Mouse (Mus musculus): Measurements from ENCODE around the gene Odf4. TPM values are rescaled to one million over a fixed set of nuclear protein-coding genes. Genes with fewer than 3 reads are reported as not detected.

The Odf4 gene
- total and polyA plus RNA-seq, 2 experiments from 2014 or later, result 1.5 to 2.2 TPM

DNA sequence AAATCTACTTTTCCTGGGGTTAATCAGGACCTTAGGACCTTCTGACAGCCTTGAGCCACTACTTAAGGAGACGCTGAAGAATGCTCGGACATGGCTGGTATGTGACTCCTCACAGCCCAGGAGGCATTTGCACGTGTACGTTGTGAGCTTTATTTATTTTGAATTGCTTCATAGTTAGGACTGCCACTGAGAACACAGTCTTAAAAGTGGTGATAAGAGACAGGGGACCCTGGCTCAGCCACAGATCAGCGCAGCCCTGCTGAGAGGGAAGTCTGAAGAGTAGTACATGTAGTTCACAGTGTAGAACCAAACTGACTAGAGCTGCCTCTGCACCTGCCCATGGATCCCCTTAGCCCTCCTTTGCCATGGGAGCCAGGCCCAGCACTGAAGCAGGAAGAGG, 35.1 kb downstream of the Odf4 start:
- Histone ChIP-seq H3K27ac (ENCODE audit: low read depth, low read length) (no peak overlapping the region), H3K4me1 (ENCODE audit: insufficient read depth, low read length) (no peaks in the 10 kb centered on the region), H3K4me2 (ENCODE audit: low read depth, low read length, poor library complexity, severe bottlenecking) (no peak overlapping the region), H3K27me3 (ENCODE audit: insufficient read depth, low read length) (no peaks in the 10 kb centered on the region), H3K9ac (replicated peaks; ENCODE audit: low read length, poor library complexity, severe bottlenecking) (no peak overlapping the region), H3K36me3 (ENCODE audit: insufficient read depth, low read length) (no peaks in the 10 kb centered on the region), H3K4me3 (ENCODE audit: low read depth, low read length) (no peak overlapping the region), H3K9me3 (ENCODE audit: low read length) (no peaks in the 10 kb centered on the region)
- DNase-seq (ENCODE audit: low spot score) (no peak), ATAC-seq (ENCODE audit: low FRiP score) (no peak)
- TF ChIP-seq CTCF (IDR thresholded peaks at IDR 0.05), result no peak
- 80% methylated on average over 5 of the region's 5 CpGs for WGBS

DNA sequence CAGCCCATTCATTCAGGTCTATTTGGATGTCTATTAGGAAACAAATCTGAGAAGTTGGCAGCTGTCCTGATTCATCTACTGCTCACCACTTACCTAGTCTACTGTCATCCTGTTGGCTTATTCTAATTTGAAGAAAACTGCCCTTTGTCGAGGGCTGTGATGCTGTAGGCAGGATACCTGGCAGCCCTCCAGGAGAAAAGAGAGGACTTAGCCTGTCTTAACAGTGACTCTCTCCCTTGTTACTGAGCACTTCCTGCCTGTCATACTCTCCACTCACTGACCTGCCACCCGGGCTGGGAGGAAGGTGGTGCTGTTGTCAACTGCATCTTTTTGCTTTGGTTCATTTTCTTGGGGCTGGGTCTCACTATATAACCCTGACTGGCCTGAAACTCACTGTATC, 36.3 kb downstream of the Odf4 start:
- no peaks in the 10 kb centered on the region for H3K36me3 ChIP-seq (ENCODE audit: insufficient read depth, low read length)
- no peak for TF ChIP-seq CTCF (IDR thresholded peaks at IDR 0.05)
- H3K4me2 ChIP-seq (ENCODE audit: low read depth, low read length, poor library complexity, severe bottlenecking), result no peak overlapping the region
- H3K9me3 ChIP-seq (ENCODE audit: low read length), result no peaks in the 10 kb centered on the region
- no peak overlapping the region for H3K9ac ChIP-seq (replicated peaks; ENCODE audit: low read length, poor library complexity, severe bottlenecking)
- DNase-seq (ENCODE audit: low spot score), result no peak
- H3K4me3 ChIP-seq (ENCODE audit: low read depth, low read length), result no peak overlapping the region
- H3K4me1 ChIP-seq (ENCODE audit: insufficient read depth, low read length), result no peaks in the 10 kb centered on the region
- no peak for ATAC-seq (ENCODE audit: low FRiP score)
- no peak overlapping the region for H3K27ac ChIP-seq (ENCODE audit: low read depth, low read length)
- H3K27me3 ChIP-seq (ENCODE audit: insufficient read depth, low read length), result no peaks in the 10 kb centered on the region
- 49% methylated on average over 2 of the region's 2 CpGs for WGBS

DNA sequence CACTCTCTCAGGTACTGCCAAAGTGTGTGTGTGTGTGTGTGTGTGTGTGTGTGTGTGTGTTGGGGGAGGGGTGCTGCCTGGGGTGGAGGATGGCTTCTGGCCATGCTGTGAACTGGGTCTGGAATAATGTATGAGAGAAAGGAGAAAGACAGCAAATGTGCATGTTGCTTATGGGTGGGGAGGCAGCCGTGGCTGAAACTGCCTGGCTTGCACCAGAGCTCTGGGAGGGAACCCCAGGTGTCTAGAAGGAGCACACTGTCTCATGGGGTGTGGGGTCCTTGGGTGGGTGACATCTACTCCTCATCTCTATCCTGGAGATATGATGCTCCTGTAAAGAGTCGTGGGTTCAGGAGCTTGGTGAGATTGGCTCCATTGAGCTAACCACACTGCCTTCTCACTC, 38.2 kb downstream of the Odf4 start:
- Histone ChIP-seq H3K9me3 (ENCODE audit: low read length) (no peaks in the 10 kb centered on the region), H3K36me3 (ENCODE audit: insufficient read depth, low read length) (no peaks in the 10 kb centered on the region), H3K4me1 (ENCODE audit: insufficient read depth, low read length) (no peaks in the 10 kb centered on the region), H3K27me3 (ENCODE audit: insufficient read depth, low read length) (no peaks in the 10 kb centered on the region), H3K27ac (ENCODE audit: low read depth, low read length) (no peak overlapping the region), H3K9ac (replicated peaks; ENCODE audit: low read length, poor library complexity, severe bottlenecking) (no peak overlapping the region), H3K4me3 (ENCODE audit: low read depth, low read length) (no peak overlapping the region), H3K4me2 (ENCODE audit: low read depth, low read length, poor library complexity, severe bottlenecking) (no peak overlapping the region)
- no peak for DNase-seq (ENCODE audit: low spot score)
- TF ChIP-seq CTCF (IDR thresholded peaks at IDR 0.05), result no peak
- 81% methylated on average over 2 of the region's 2 CpGs for WGBS
- ATAC-seq (ENCODE audit: low FRiP score), result no peak

DNA sequence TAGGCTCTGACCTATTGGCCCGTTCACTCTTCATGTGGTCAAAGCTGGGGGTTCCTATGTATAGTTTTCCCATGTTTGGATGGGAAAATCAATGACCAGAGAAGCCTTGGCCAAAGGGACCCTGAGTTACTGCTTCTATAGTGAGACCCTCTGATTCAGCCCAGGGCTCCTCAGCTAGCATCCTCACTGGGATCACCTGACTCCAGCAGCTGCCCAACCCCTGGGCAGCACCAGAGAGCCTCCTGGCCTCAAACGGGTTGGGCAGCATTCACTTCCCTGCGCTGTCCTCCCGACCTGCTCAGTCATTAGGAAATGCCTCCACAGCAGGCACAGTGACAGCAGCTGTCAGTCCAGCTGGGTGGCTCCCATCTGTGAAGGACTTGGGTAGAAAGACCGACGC, 38.6 kb downstream of the Odf4 start, which contains the start of gene Rnf222:
Gene Rnf222 (plus strand): TSS at position 301 of the 400 bp plus-strand sequence.
- Histone ChIP-seq H3K27ac (ENCODE audit: low read depth, low read length) (no peak within 1 kb of the TSS), H3K27me3 (ENCODE audit: insufficient read depth, low read length) (no peaks in the 10 kb centered on the region), H3K4me1 (ENCODE audit: insufficient read depth, low read length) (no peaks in the 10 kb centered on the region), H3K9me3 (ENCODE audit: low read length) (no peaks in the 10 kb centered on the region), H3K9ac (replicated peaks; ENCODE audit: low read length, poor library complexity, severe bottlenecking) (no peak within 1 kb of the TSS), H3K4me3 (ENCODE audit: low read depth, low read length) (no peak within 1 kb of the TSS), H3K36me3 (ENCODE audit: insufficient read depth, low read length) (no peaks in the 10 kb centered on the region), H3K4me2 (ENCODE audit: low read depth, low read length, poor library complexity, severe bottlenecking) (no peak within 1 kb of the TSS)
- no peak for DNase-seq (ENCODE audit: low spot score)
- no peak for TF ChIP-seq CTCF (IDR thresholded peaks at IDR 0.05)
- 32% methylated on average over 6 of the region's 6 CpGs for WGBS
- ATAC-seq (ENCODE audit: low FRiP score), result no peak

DNA sequence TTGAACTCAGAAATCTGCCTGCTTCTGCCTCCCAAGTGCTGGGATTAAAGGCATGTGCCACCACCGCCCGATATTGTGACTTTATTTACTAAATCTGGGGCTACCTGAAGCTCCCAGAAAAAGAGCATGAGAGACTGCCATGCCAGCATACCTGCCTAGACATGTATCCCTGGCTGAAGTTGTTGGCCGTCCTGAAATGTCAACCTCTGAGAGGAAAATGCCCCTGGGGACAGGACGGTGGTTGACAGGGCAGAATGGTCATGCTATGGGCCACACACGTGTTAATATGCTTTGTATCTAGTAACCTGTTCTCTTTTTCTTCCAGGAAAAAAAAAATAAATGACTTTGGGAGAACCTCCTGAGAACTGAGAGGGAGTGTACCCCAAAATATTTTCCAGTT, 40.8 kb downstream of the Odf4 start:
- H3K4me1 ChIP-seq (ENCODE audit: insufficient read depth, low read length), result no peaks in the 10 kb centered on the region
- no peak overlapping the region for H3K9ac ChIP-seq (replicated peaks; ENCODE audit: low read length, poor library complexity, severe bottlenecking)
- DNase-seq (ENCODE audit: low spot score) (no peak), ATAC-seq (ENCODE audit: low FRiP score) (no peak)
- H3K27me3 ChIP-seq (ENCODE audit: insufficient read depth, low read length), result no peaks in the 10 kb centered on the region
- no peak overlapping the region for H3K4me3 ChIP-seq (ENCODE audit: low read depth, low read length)
- H3K36me3 ChIP-seq (ENCODE audit: insufficient read depth, low read length), result no peaks in the 10 kb centered on the region
- no peak for TF ChIP-seq CTCF (IDR thresholded peaks at IDR 0.05)
- no peaks in the 10 kb centered on the region for H3K9me3 ChIP-seq (ENCODE audit: low read length)
- H3K4me2 ChIP-seq (ENCODE audit: low read depth, low read length, poor library complexity, severe bottlenecking), result no peak overlapping the region
- H3K27ac ChIP-seq (ENCODE audit: low read depth, low read length), result no peak overlapping the region
- 85% methylated on average over 5 of the region's 5 CpGs for WGBS

DNA sequence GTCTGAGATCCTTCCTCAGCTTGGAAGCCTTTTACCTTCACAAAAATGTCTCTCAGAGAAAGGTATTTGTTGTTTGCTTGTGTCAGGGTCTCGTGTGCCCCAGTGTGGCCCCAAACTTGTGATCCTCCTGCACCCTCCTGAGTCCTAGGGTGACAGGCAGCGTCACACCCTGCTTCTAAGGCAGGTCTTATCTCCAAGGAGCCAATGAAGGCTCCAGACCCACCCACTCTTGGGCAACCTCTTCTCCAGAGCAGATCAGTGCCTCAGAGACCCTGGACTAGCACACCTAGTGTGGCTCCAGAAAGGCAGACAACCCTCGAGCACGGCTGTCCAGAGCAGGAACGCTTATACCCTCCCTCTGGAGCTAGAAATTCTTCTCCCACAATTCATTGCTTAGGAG, 42.5 kb downstream of the Odf4 start:
- Histone ChIP-seq H3K4me3 (ENCODE audit: low read depth, low read length) (no peak overlapping the region), H3K4me2 (ENCODE audit: low read depth, low read length, poor library complexity, severe bottlenecking) (no peak overlapping the region), H3K36me3 (ENCODE audit: insufficient read depth, low read length) (no peaks in the 10 kb centered on the region), H3K27ac (ENCODE audit: low read depth, low read length) (no peak overlapping the region), H3K9ac (replicated peaks; ENCODE audit: low read length, poor library complexity, severe bottlenecking) (no peak overlapping the region), H3K27me3 (ENCODE audit: insufficient read depth, low read length) (no peaks in the 10 kb centered on the region), H3K9me3 (ENCODE audit: low read length) (no peaks in the 10 kb centered on the region), H3K4me1 (ENCODE audit: insufficient read depth, low read length) (no peaks in the 10 kb centered on the region)
- TF ChIP-seq CTCF (IDR thresholded peaks at IDR 0.05), result no peak
- no peak for ATAC-seq (ENCODE audit: low FRiP score)
- no peak for DNase-seq (ENCODE audit: low spot score)
- WGBS, result 75% methylated on average over 5 of the region's 5 CpGs
